Mouse (Mus musculus) embryonic facial prominence, embryonic 11.5 days (tissue): Measurements from ENCODE around the gene Chst8. TPM values are rescaled to one million over a fixed set of nuclear protein-coding genes. Genes with fewer than 3 reads are reported as not detected.

Experiments
- ATAC-seq: fragments of 200-750 bp; cut with Nextera tagmentation; replicated peaks from 2 replicates; pipeline ENCODE4 v1.8.0; 2017; ENCODE audit warnings: low read depth; ENCODE audit not compliant: insufficient number of reproducible peaks, low FRiP score, low TSS enrichment
- DNase-seq: peaks from one replicate; pipeline ENCODE4 v3.0.0-alpha.2; 2015; ENCODE audit warnings: low spot score
- H3K27ac ChIP-seq: fragments of 300-500 bp; sonication (generic); replicated peaks from 2 replicates; pipeline ENCODE4 v1.5.1; 2014; ENCODE audit warnings: mild to moderate bottlenecking, low read depth, low read length, control low read depth
- H3K27me3 ChIP-seq: fragments of 300-500 bp; sonication (generic); 2 replicates; pipeline ENCODE4 v1.6.1; 2014; ENCODE audit warnings: mild to moderate bottlenecking, low read length, moderate library complexity, mixed read lengths; ENCODE audit not compliant: control insufficient read depth, insufficient read depth
- H3K36me3 ChIP-seq: fragments of 300-500 bp; sonication (generic); replicated peaks from 2 replicates; pipeline ENCODE4 v1.6.1; 2014; ENCODE audit warnings: low read depth, mild to moderate bottlenecking, low read length, moderate library complexity, mixed read lengths; ENCODE audit not compliant: control insufficient read depth, insufficient read depth
- H3K4me1 ChIP-seq: fragments of 300-500 bp; sonication (generic); 2 replicates; pipeline ENCODE4 v1.6.1; 2014; ENCODE audit warnings: low read length, mixed read lengths; ENCODE audit not compliant: control insufficient read depth, insufficient read depth
- H3K4me2 ChIP-seq: fragments of 300-500 bp; sonication (generic); 2 replicates; pipeline ENCODE4 v1.6.1; 2014; ENCODE audit warnings: low read depth, mild to moderate bottlenecking, control low read depth, low read length, moderate library complexity
- H3K4me3 ChIP-seq: fragments of 300-500 bp; sonication (generic); 2 replicates; pipeline ENCODE4 v1.5.1; 2014; ENCODE audit warnings: low read depth, low read length, control low read depth
- H3K9ac ChIP-seq: fragments of 300-500 bp; sonication (generic); replicated peaks from 2 replicates; pipeline ENCODE4 v1.6.1; 2014; ENCODE audit warnings: mild to moderate bottlenecking, control low read depth, low read length
- H3K9me3 ChIP-seq: fragments of 300-500 bp; sonication (generic); replicated peaks from 2 replicates; pipeline ENCODE4 v1.6.1; 2016; ENCODE audit warnings: mild to moderate bottlenecking, low read length, inconsistent platforms, mixed read lengths; ENCODE audit not compliant: control insufficient read depth
- WGBS: fragments of 180-500 bp; shearing (Covaris S2); extraction: QIAGEN DNeasy Blood & Tissue Kit; methylation state at CpG from one replicate; pipeline ENCODE4 v1.1.7; 2014; 5-methylcytosine and 5-hydroxymethylcytosine counted together
- polyA plus RNA-seq: library from polyadenylated mRNA; unstranded; fragments of >200 nt; fragmentation: Nextera tagmentation; extraction: Ambion mirVana; gene quantifications from 2 replicates; pipeline ENCODE4 v1.2.1, GENCODE M21; 2014

Gene Chst8
- polyA plus RNA-seq, 1 experiment from 2014 or later: 7.6 TPM

DNA sequence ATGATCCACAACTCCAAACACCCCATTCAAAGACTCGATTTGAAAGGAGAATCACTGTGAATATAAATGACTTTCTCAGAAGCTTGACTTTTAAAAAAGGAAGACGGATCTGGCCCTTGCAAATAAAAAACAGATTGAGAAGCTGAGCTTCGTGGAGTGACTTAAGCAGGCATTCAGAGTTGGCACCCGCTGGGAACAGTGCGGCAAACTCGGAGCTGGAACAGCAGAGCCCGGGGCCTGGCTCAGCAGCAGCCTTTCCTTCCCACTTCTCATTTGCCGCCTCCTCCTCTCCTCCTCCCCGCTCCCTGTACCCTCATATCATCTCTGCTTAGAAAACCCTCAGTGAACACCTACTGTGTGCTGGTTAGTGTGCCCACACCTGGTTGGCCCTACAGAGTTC, 34.1 kb downstream of the Chst8 start:
- no peak overlapping the region for H3K4me2 ChIP-seq
- H3K9ac ChIP-seq: no peak overlapping the region
- DNase-seq (no peak), ATAC-seq (no peak)
- no peaks in the 10 kb centered on the region for H3K9me3 ChIP-seq
- H3K27ac ChIP-seq: no peak overlapping the region
- H3K4me1 ChIP-seq: no peaks in the 10 kb centered on the region
- no peaks in the 10 kb centered on the region for H3K36me3 ChIP-seq
- 30% methylated on average over 9 of the region's 9 CpGs for whole genome bisulfite sequencing
- H3K4me3 ChIP-seq: no peak overlapping the region
- no peaks in the 10 kb centered on the region for H3K27me3 ChIP-seq

DNA sequence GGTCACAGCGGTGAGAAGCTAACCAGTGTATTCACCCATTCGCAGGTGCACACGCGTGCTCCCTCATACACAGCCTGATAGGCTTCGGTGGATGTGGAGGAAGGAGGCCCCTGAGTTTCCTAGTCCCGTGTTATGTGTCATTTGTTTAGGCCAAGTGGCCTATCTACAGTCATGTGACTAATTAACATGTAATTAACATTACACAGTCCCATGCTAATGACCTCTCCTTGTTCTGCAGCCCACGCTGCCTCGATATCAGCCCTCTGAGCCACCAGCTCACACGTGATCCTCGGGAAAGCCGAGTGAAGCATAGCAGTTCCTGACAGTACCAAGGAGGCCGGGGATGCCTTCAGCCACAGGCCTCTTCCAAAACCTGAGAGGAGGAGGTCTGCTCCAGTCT, 36.9 kb downstream of the Chst8 start:
- no peak for ATAC-seq
- no peak for DNase-seq
- Histone ChIP-seq H3K27ac (no peak overlapping the region), H3K9me3 (no peaks in the 10 kb centered on the region), H3K27me3 (no peaks in the 10 kb centered on the region), H3K36me3 (no peaks in the 10 kb centered on the region), H3K9ac (no peak overlapping the region), H3K4me3 (no peak overlapping the region), H3K4me1 (no peaks in the 10 kb centered on the region), H3K4me2 (no peak overlapping the region)
- 88% methylated on average over 12 of the region's 12 CpGs for WGBS

DNA sequence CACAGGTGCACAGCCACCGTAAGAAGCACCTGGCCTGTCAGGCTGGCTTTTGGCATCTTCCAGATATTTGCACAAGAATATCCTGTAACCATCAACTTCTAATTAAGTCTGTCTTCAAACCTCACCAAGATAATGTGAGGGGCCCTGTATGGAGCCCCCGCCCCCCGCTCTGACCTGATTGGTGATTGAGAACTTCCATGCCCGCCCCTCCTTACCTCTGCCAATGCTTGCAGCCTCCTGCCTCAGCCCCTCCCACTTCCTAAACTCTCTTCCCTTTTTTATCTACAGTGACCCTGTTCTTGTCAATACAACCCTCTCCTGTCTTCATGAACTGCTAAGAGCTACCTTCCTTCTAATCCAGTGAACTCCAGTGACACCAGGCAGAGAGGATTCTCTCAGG, 37.6 kb downstream of the Chst8 start:
- no peak for DNase-seq
- Histone ChIP-seq H3K4me1 (no peaks in the 10 kb centered on the region), H3K9ac (no peak overlapping the region), H3K27me3 (no peaks in the 10 kb centered on the region), H3K27ac (no peak overlapping the region), H3K4me3 (no peak overlapping the region), H3K4me2 (no peak overlapping the region), H3K9me3 (no peaks in the 10 kb centered on the region), H3K36me3 (no peaks in the 10 kb centered on the region)
- WGBS: 61% methylated on average over 4 of the region's 4 CpGs
- no peak for ATAC-seq

DNA sequence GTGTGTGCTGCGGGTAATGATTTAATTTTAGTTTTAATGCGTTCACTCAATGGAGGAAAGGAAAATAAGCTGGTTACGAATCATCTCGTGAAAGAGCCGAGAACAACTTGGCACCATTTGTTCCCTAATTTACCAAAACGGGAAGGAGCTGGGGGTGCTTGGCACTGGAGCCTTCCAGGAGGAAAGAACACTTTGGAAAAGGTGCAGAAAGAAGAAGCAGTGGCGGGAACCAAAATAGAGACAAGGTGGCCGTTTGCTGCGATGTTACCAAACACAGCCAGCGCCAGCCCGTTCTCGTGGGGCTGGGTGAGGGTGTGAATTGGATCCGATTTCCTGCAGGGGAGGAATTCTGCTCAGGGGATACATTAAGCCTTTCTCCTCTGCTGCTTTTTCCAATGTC, 38.5 kb downstream of the Chst8 start:
- ATAC-seq (no peak), DNase-seq (no peak)
- 51% methylated on average over 13 of the region's 13 CpGs for WGBS
- no peaks in the 10 kb centered on the region for H3K27me3 ChIP-seq
- H3K9ac ChIP-seq: no peak overlapping the region
- H3K9me3 ChIP-seq: no peaks in the 10 kb centered on the region
- no peaks in the 10 kb centered on the region for H3K4me1 ChIP-seq
- no peak overlapping the region for H3K4me2 ChIP-seq
- no peak overlapping the region for H3K4me3 ChIP-seq
- no peak overlapping the region for H3K27ac ChIP-seq
- no peaks in the 10 kb centered on the region for H3K36me3 ChIP-seq

DNA sequence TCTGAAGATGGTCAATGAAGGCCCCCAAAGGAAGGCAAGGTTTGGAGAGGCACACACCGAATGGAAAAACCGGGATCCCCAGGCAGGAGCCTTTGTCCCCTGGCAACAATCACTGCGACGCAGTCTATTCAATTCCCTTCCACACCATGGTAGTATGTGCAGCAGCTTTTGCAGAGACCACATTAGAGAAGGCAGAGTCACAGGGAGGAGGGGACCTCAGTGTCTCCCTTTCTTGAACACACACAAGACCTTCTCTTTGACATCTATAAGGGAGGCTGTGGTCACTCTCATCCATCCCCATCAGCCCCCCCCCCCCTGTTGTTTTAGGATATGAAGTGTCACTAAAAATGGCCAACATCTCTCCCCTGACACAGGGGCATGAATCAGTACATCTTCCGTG, 39.2 kb downstream of the Chst8 start:
- ATAC-seq (no peak), DNase-seq (no peak)
- H3K9ac ChIP-seq: no peak overlapping the region
- H3K4me2 ChIP-seq: no peak overlapping the region
- H3K27ac ChIP-seq: no peak overlapping the region
- H3K36me3 ChIP-seq: no peaks in the 10 kb centered on the region
- H3K9me3 ChIP-seq: no peaks in the 10 kb centered on the region
- no peak overlapping the region for H3K4me3 ChIP-seq
- 81% methylated on average over 5 of the region's 5 CpGs for WGBS
- H3K27me3 ChIP-seq: no peaks in the 10 kb centered on the region
- H3K4me1 ChIP-seq: no peaks in the 10 kb centered on the region

DNA sequence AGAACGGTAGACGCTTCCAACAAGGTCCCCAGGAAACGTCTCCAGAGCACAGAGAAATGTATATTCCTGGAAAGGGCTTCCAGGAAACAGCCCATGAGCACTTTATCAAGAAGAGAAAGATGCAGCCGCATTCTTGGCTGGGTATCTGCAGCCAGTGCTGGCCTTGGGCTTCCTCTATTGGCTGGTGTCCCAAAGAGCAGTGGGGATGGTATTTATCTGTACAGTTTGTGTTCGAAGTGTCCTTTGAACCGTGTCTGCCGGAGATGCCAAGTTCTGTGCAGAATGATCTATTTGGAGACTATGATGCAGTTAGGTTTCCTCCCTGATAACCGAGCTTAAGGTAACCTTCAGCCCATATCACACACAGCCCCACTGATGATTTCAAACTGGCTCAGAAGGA, 43.0 kb downstream of the Chst8 start:
- no peak overlapping the region for H3K4me2 ChIP-seq
- H3K4me3 ChIP-seq: no peak overlapping the region
- H3K27ac ChIP-seq: no peak overlapping the region
- H3K36me3 ChIP-seq: no peaks in the 10 kb centered on the region
- ATAC-seq (no peak), DNase-seq (no peak)
- no peaks in the 10 kb centered on the region for H3K4me1 ChIP-seq
- no peak overlapping the region for H3K9ac ChIP-seq
- H3K9me3 ChIP-seq: no peaks in the 10 kb centered on the region
- no peaks in the 10 kb centered on the region for H3K27me3 ChIP-seq
- 85% methylated on average over 8 of the region's 8 CpGs for WGBS

DNA sequence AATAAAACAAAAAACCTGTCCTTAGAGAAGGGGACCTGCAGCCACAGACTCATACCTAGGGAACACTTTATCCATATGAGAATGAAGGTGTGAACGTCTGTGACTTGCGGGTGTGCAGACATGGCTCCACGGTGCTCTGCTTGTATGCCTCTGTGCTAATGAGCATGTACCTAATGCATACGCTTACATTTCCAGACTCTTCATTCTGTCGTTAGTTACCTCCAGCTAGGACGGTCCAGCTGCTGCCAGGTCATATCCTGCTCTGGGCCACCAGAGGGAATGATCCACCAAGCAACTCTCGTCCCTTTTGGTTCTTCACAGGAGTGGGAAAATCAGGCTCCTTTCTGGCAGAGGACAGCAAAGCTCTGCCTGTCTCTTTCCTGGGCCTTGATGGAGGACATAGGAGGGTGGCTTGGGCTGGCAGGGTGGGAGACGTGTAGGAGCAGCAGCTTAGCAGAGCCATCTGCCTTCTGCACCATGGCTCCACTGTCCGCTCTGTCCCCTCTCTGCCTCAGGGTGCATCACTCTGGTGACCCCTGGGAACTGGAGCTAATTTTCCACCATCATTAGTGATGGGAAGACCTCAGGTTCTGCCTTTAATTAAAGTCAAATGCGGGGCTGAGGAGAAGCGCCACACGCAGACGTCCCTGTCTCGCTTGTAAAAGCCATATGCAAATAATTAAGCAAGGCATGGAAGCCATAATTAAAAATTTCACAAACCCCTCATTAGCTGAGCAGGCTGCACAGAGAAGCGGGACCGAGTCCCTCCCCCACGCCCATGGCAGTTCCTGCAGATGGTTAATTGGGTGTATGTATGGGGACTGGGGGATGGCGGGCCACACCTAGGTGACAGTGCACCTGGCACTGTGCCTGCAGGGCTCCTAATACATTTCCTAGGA, 48.0 kb downstream of the Chst8 start:
- no peaks in the 10 kb centered on the region for H3K27me3 ChIP-seq
- ATAC-seq (no peak; the same call in 1 of the 2 replicates), DNase-seq (no peak)
- H3K4me1 ChIP-seq: no peaks in the 10 kb centered on the region
- H3K4me2 ChIP-seq: no peak overlapping the region
- H3K4me3 ChIP-seq: no peak overlapping the region
- no peak overlapping the region for H3K27ac ChIP-seq
- H3K9me3 ChIP-seq: no peaks in the 10 kb centered on the region
- WGBS: 31% methylated on average over 18 of the region's 18 CpGs
- no peaks in the 10 kb centered on the region for H3K36me3 ChIP-seq
- no peak overlapping the region for H3K9ac ChIP-seq

DNA sequence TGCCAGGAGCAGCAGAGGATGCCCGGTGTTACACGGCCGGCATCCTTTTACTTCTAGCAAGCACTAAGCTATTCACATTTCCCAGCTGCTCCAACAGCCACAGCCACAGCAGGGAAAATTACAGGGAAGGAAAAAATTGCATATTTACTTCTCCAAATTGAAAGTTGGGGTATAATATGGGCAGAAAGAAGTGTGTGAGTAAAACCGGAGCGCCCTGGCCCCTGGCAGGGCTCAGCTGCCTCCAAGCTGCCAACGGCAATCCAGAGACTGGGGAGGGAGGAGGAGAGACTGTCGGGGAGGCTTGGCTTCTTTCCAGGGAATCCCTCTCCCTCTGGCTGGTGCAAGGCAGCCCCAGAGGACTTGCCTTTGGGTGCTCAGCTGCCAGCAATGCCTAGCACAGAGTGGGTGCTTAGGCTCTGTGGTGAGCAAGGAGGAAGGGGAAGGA, 53.1 kb downstream of the Chst8 start:
- 73% methylated on average over 7 of the region's 7 CpGs for WGBS
- H3K27me3 ChIP-seq: no peaks in the 10 kb centered on the region
- H3K9me3 ChIP-seq: no peaks in the 10 kb centered on the region
- H3K4me2 ChIP-seq: no peak overlapping the region
- H3K4me3 ChIP-seq: no peak overlapping the region
- H3K4me1 ChIP-seq: no peaks in the 10 kb centered on the region
- no peak overlapping the region for H3K9ac ChIP-seq
- no peaks in the 10 kb centered on the region for H3K36me3 ChIP-seq
- ATAC-seq (no peak), DNase-seq (no peak)
- H3K27ac ChIP-seq: no peak overlapping the region
